Mouse (Mus musculus): ENCODE measurements at regions not wholly inside any gene's neighbourhood (a gene's known extent, or its start where the extent isn't known, plus 50 kb on each side); places are given as distances from the start of the nearest gene placed in this dataset.

GRCm38 (mm10) chr10:98665936-98666505 lies 248.2 kb upstream of the Atp2b1 start:
- DNase-seq = no peak

- no peak for DNase-seq
These were observed 246.5 kb upstream of the Atp2b1 start for GRCm38 (mm10) chr10:98667728-98668127.

GRCm38 (mm10) chr10:98674131-98674530 lies 240.1 kb upstream of the Atp2b1 start:
- peak; percentile 68 for DNase-seq

GRCm38 (mm10) chr10:98676907-98677306 lies 237.3 kb upstream of the Atp2b1 start:
- DNase-seq = no peak

GRCm38 (mm10) chr10:98678234-98678633 lies 236.0 kb upstream of the Atp2b1 start:
- peak; percentile 44 for DNase-seq

- no peak for DNase-seq
These were observed 231.8 kb upstream of the Atp2b1 start for GRCm38 (mm10) chr10:98682436-98682835.

GRCm38 (mm10) chr10:98684195-98684594 lies 230.0 kb upstream of the Atp2b1 start:
- DNase-seq = peak; percentile 68

GRCm38 (mm10) chr10:98684707-98685106 lies 229.5 kb upstream of the Atp2b1 start:
- DNase-seq = no peak

- DNase-seq = no peak
These were observed 228.5 kb upstream of the Atp2b1 start for GRCm38 (mm10) chr10:98685739-98686138.

- no peak for DNase-seq
These were observed 227.8 kb upstream of the Atp2b1 start for GRCm38 (mm10) chr10:98686370-98686769.

- DNase-seq = no peak
These were observed 222.4 kb upstream of the Atp2b1 start for GRCm38 (mm10) chr10:98691816-98692215.

- no peak for DNase-seq
These were observed 219.4 kb upstream of the Atp2b1 start for GRCm38 (mm10) chr10:98694690-98695370.

- DNase-seq = no peak
These were observed 218.9 kb upstream of the Atp2b1 start for GRCm38 (mm10) chr10:98695371-98695725.

GRCm38 (mm10) chr10:98697866-98698265 lies 216.3 kb upstream of the Atp2b1 start:
- no peak for DNase-seq

- DNase-seq = no peak
These were observed 214.6 kb upstream of the Atp2b1 start for GRCm38 (mm10) chr10:98699579-98699978.

- DNase-seq = no peak
These were observed 213.8 kb upstream of the Atp2b1 start for GRCm38 (mm10) chr10:98700407-98700806.

GRCm38 (mm10) chr10:98701285-98701684 lies 212.9 kb upstream of the Atp2b1 start:
- DNase-seq = peak; percentile 13

GRCm38 (mm10) chr10:98702470-98703215 lies 211.6 kb upstream of the Atp2b1 start:
- DNase-seq = no peak

GRCm38 (mm10) chr10:98703642-98704293 lies 210.4 kb upstream of the Atp2b1 start:
- DNase-seq = no peak

- no peak for DNase-seq
These were observed 209.6 kb upstream of the Atp2b1 start for GRCm38 (mm10) chr10:98704559-98704958.

GRCm38 (mm10) chr10:98717856-98718255 lies 196.3 kb upstream of the Atp2b1 start:
- no peak for DNase-seq

GRCm38 (mm10) chr10:98718706-98719105 lies 195.5 kb upstream of the Atp2b1 start:
- DNase-seq = no peak

- no peak for DNase-seq
These were observed 193.8 kb upstream of the Atp2b1 start for GRCm38 (mm10) chr10:98720256-98721005.
